Mouse (Mus musculus) limb, embryonic 15.5 days (tissue): ENCODE measurements around the gene Sema3c. TPM values are rescaled to one million over a fixed set of nuclear protein-coding genes. Genes with fewer than 3 reads are reported as not detected.

ENCODE experiments used
- ATAC-seq: fragments of 200-750 bp; cut with Nextera tagmentation; 2 replicates; pipeline ENCODE4 v1.8.0; 2017; ENCODE audit warnings: low read depth, moderate TSS enrichment; ENCODE audit not compliant: insufficient number of reproducible peaks, low FRiP score, low TSS enrichment
- H3K27ac ChIP-seq: fragments of 300-500 bp; sonication (generic); 2 replicates; pipeline ENCODE4 v1.5.1; 2015; ENCODE audit warnings: moderate library complexity, mild to moderate bottlenecking, inconsistent platforms
- H3K27me3 ChIP-seq: fragments of 300-500 bp; sonication (generic); 2 replicates; pipeline ENCODE4 v1.6.1; 2015; ENCODE audit warnings: inconsistent platforms
- H3K36me3 ChIP-seq: fragments of 300-500 bp; sonication (generic); 2 replicates; pipeline ENCODE4 v1.6.1; 2015; ENCODE audit warnings: inconsistent platforms
- H3K4me1 ChIP-seq: fragments of 300-500 bp; sonication (generic); 2 replicates; pipeline ENCODE4 v1.6.1; 2015; ENCODE audit warnings: inconsistent platforms
- H3K4me2 ChIP-seq: fragments of 300-500 bp; sonication (generic); 2 replicates; pipeline ENCODE4 v1.6.1; 2015; ENCODE audit warnings: mild to moderate bottlenecking, inconsistent platforms
- H3K4me3 ChIP-seq: fragments of 300-500 bp; sonication (generic); 2 replicates; pipeline ENCODE4 v1.5.1; 2015; ENCODE audit warnings: mild to moderate bottlenecking, inconsistent platforms
- H3K9ac ChIP-seq: fragments of 300-500 bp; sonication (generic); 2 replicates; pipeline ENCODE4 v1.6.1; 2015; ENCODE audit warnings: inconsistent platforms
- H3K9me3 ChIP-seq: fragments of 300-500 bp; sonication (generic); 2 replicates; pipeline ENCODE4 v1.6.1; 2016; ENCODE audit warnings: inconsistent platforms
- WGBS: fragments of 180-500 bp; shearing (Covaris S2); methylation state at CpG from one replicate; pipeline ENCODE4 v1.1.7; 2015; 5-methylcytosine and 5-hydroxymethylcytosine counted together
- polyA plus RNA-seq: library from polyadenylated mRNA; unstranded; fragments of >200 nt; fragmentation: Nextera tagmentation; extraction: Ambion mirVana; gene quantifications from 2 replicates; pipeline ENCODE4 v1.2.1, GENCODE M21; 2015

Gene Sema3c
- polyA plus RNA-seq, 1 experiment from 2014 or later: 71.9 TPM

- Histone ChIP-seq H3K9ac (no peak overlapping the region), H3K27me3 (no peaks in the 10 kb centered on the region), H3K27ac (no peak overlapping the region), H3K9me3 (no peaks in the 10 kb centered on the region), H3K4me2 (no peak overlapping the region), H3K4me1 (no peaks in the 10 kb centered on the region), H3K36me3 (peaks cover 16% of the 10 kb centered on the region), H3K4me3 (no peak overlapping the region)
- ATAC-seq: no peak
- WGBS: 47% methylated on average over 5 of the region's 5 CpGs
These were observed 154.0 kb downstream of the Sema3c start for GRCm38 (mm10) chr5:17728047-17728446.

- H3K4me2 ChIP-seq: no peak overlapping the region
- WGBS: 19% methylated on average over 3 of the region's 3 CpGs
- no peak overlapping the region for H3K9ac ChIP-seq
- H3K36me3 ChIP-seq: no peaks in the 10 kb centered on the region
- H3K4me1 ChIP-seq: no peaks in the 10 kb centered on the region
- H3K27ac ChIP-seq: no peak overlapping the region
- no peak overlapping the region for H3K4me3 ChIP-seq
- no peak for ATAC-seq
- no peaks in the 10 kb centered on the region for H3K9me3 ChIP-seq
- H3K27me3 ChIP-seq: no peaks in the 10 kb centered on the region
These were observed 165.7 kb downstream of the Sema3c start for GRCm38 (mm10) chr5:17739805-17740204.

GRCm38 (mm10) chr5:17746520-17746919, 172.4 kb downstream of the Sema3c start:
- no peaks in the 10 kb centered on the region for H3K9me3 ChIP-seq
- no peak overlapping the region for H3K9ac ChIP-seq
- H3K4me1 ChIP-seq: no peaks in the 10 kb centered on the region
- no peak overlapping the region for H3K4me3 ChIP-seq
- no peak overlapping the region; the same call in 1 of the 2 replicates for H3K27ac ChIP-seq
- no peaks in the 10 kb centered on the region for H3K36me3 ChIP-seq
- ATAC-seq: no peak
- H3K4me2 ChIP-seq: no peak overlapping the region
- H3K27me3 ChIP-seq: no peaks in the 10 kb centered on the region

GRCm38 (mm10) chr5:17747143-17747542, 173.1 kb downstream of the Sema3c start:
- no peaks in the 10 kb centered on the region for H3K27me3 ChIP-seq
- H3K36me3 ChIP-seq: no peaks in the 10 kb centered on the region
- no peak for ATAC-seq
- H3K4me2 ChIP-seq: no peak overlapping the region
- H3K4me1 ChIP-seq: no peaks in the 10 kb centered on the region
- 30% methylated on average over 5 of the region's 5 CpGs for WGBS
- H3K4me3 ChIP-seq: no peak overlapping the region
- H3K9ac ChIP-seq: no peak overlapping the region
- H3K9me3 ChIP-seq: no peaks in the 10 kb centered on the region
- no peak overlapping the region for H3K27ac ChIP-seq

- H3K4me3 ChIP-seq: no peak overlapping the region
- H3K27ac ChIP-seq: no peak overlapping the region
- ATAC-seq: no peak
These were observed 174.2 kb downstream of the Sema3c start for GRCm38 (mm10) chr5:17748293-17748692.

GRCm38 (mm10) chr5:17753471-17754005, 179.5 kb downstream of the Sema3c start:
- WGBS: 72% methylated on average over 7 of the region's 7 CpGs
- ATAC-seq: no peak
- no peak overlapping the region for H3K4me3 ChIP-seq
- no peaks in the 10 kb centered on the region for H3K9me3 ChIP-seq
- H3K4me1 ChIP-seq: no peaks in the 10 kb centered on the region
- H3K9ac ChIP-seq: no peak overlapping the region
- H3K27me3 ChIP-seq: no peaks in the 10 kb centered on the region
- no peak overlapping the region for H3K4me2 ChIP-seq
- H3K27ac ChIP-seq: no peak overlapping the region
- no peaks in the 10 kb centered on the region for H3K36me3 ChIP-seq

More at GRCm38 (mm10) chr5:17748293-17748692, 174.2 kb downstream of the Sema3c start:
- Histone ChIP-seq H3K27me3 (no peaks in the 10 kb centered on the region), H3K9ac (no peak overlapping the region), H3K4me2 (no peak overlapping the region), H3K9me3 (no peaks in the 10 kb centered on the region), H3K4me1 (no peaks in the 10 kb centered on the region), H3K36me3 (no peaks in the 10 kb centered on the region)
- WGBS: 80% methylated on average over 3 of the region's 3 CpGs

GRCm38 (mm10) chr5:17766006-17766677, 192.1 kb downstream of the Sema3c start:
- Histone ChIP-seq H3K9me3 (no peaks in the 10 kb centered on the region), H3K4me2 (no peak overlapping the region), H3K4me1 (no peaks in the 10 kb centered on the region), H3K27ac (no peak overlapping the region), H3K36me3 (no peaks in the 10 kb centered on the region), H3K27me3 (no peaks in the 10 kb centered on the region), H3K4me3 (no peak overlapping the region), H3K9ac (no peak overlapping the region)
- WGBS: 60% methylated on average over 4 of the region's 4 CpGs
- no peak for ATAC-seq

- Histone ChIP-seq H3K9me3 (no peaks in the 10 kb centered on the region), H3K27me3 (no peaks in the 10 kb centered on the region), H3K27ac (no peak overlapping the region), H3K4me1 (no peaks in the 10 kb centered on the region), H3K4me3 (no peak overlapping the region), H3K4me2 (no peak overlapping the region), H3K36me3 (no peaks in the 10 kb centered on the region), H3K9ac (no peak overlapping the region)
- 89% methylated on average over 2 of the region's 2 CpGs for WGBS
- no peak for ATAC-seq
These were observed 196.2 kb downstream of the Sema3c start for GRCm38 (mm10) chr5:17770328-17770727.

GRCm38 (mm10) chr5:17776571-17776970, 202.5 kb downstream of the Sema3c start:
- ATAC-seq: no peak
- Histone ChIP-seq H3K4me1 (no peaks in the 10 kb centered on the region), H3K4me3 (no peak overlapping the region), H3K27ac (no peak overlapping the region), H3K4me2 (no peak overlapping the region), H3K36me3 (no peaks in the 10 kb centered on the region), H3K9me3 (no peaks in the 10 kb centered on the region), H3K27me3 (no peaks in the 10 kb centered on the region), H3K9ac (no peak overlapping the region)
- 94% methylated on average over 6 of the region's 6 CpGs for WGBS

Other genes with a start within 250 kb of the Sema3c start
- gene Speer4f2, start 201.1 kb upstream of the Sema3c start, polyA plus RNA-seq: not detected in 2 replicates
- gene Speer4f1, start 98.2 kb upstream of the Sema3c start, polyA plus RNA-seq: not detected in 2 replicates